Mouse (Mus musculus): ENCODE data around the gene Prl3c1. TPM values are rescaled to one million over a fixed set of nuclear protein-coding genes. Genes with fewer than 3 reads are reported as not detected.

Gene Prl3c1
- not detected for polyA plus RNA-seq (2017; shearing (Covaris generic))

DNA sequence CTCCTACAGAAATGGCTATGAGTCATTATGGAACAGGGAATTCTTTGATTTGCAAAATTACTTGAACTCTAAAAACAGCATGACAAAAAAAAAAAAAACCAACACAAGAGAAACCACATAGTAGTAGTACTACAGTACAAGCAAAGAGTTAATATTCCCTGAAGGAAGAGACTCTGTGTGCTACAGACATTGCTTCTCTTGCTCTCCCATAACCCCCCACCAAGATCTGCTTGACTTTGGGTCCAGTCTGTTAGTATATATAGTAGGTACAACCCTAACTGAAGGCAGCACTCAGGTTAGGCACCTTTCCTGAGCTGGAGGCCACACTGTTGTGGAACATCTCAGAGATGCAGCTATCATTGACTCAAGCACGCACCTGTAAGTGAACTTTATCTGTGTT lies at the start of gene Prl3c1:
TSS of gene Prl3c1 (plus strand) at position 301 of the 400 bp plus-strand sequence.

DNA sequence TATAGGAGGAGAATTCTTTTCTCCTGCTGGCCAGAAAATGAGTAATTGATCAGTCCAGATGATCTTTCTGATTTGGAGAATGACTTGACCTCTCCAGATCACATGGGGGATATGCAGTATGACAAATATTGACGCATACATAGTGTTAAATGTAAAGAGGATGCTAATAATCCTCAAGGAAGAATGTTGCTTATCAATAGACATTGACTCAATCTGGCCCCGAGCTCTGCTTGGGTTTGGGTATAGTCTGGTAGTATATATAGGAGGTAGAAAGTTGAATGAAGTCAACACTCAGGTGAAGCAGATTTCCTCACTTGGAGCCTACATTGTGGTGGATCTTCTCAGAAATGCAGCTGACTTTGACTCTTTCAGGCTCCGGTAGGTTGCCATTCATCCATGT lies 40.0 kb upstream of the Prl3c1 start, which contains the start of gene Prl3d3:
TSS of gene Prl3d3 (plus strand) at position 301 of the 400 bp plus-strand sequence.

DNA sequence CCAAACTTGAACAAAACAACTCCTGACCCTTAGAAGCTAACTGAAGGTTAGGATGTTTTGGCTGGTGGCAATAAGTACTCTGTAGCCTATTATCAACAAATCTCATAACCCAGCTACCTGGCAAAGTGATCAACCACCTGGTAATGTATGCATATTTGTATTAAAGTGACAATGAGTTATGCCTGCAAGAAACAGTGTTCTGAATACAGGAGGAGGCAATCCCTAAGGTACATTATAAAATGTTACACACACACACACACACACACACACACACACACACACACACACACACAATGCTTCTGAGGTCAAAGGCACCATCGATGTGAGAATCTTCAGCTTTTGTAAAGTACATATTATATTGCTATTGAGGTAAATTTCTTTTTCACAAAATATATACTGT lies 45.1 kb downstream of the Prl3c1 start, which contains the start of gene Prl3b1:
TSS of gene Prl3b1 (plus strand) at position 301 of the 400 bp plus-strand sequence.

Other genes starting within 250 kb of the Prl3c1 start
- not detected for gene Prl, start 139.1 kb upstream of the Prl3c1 start, polyA plus RNA-seq (2017; shearing (Covaris generic))
- gene Prl3d1, start 102.5 kb upstream of the Prl3c1 start, polyA plus RNA-seq (2017; shearing (Covaris generic)), result not detected
- gene Prl3d2, start 75.0 kb upstream of the Prl3c1 start, polyA plus RNA-seq (2017; shearing (Covaris generic)), result not detected
- not detected for gene Prl3d3, start 39.9 kb upstream of the Prl3c1 start, polyA plus RNA-seq (2017; shearing (Covaris generic))
- not detected for gene Prl3b1, start 45.2 kb downstream of the Prl3c1 start, polyA plus RNA-seq (2017; shearing (Covaris generic))
- not detected for gene Prl3a1, start 62.8 kb downstream of the Prl3c1 start, polyA plus RNA-seq (2017; shearing (Covaris generic))
- not detected for gene Prl6a1, start 116.0 kb downstream of the Prl3c1 start, polyA plus RNA-seq (2017; shearing (Covaris generic))
- not detected for gene Prl8a2, start 149.0 kb downstream of the Prl3c1 start, polyA plus RNA-seq (2017; shearing (Covaris generic))
- gene Prl2b1, start 194.2 kb downstream of the Prl3c1 start, polyA plus RNA-seq (2017; shearing (Covaris generic)), result not detected
- gene Prl8a6, start 242.0 kb downstream of the Prl3c1 start, polyA plus RNA-seq (2017; shearing (Covaris generic)), result not detected